Mouse (Mus musculus): ENCODE results near the gene Glipr1. TPM values are rescaled to one million over a fixed set of nuclear protein-coding genes. Genes with fewer than 3 reads are reported as not detected.

Gene Glipr1
- polyA plus RNA-seq, 1 experiment from 2014 or later: 3.3 TPM

GRCm38 (mm10) chr10:111977584-111977983 is 24.8 kb downstream of the Glipr1 start:
- WGBS: 33% methylated on average over 5 of the region's 5 CpGs
- Histone ChIP-seq H3K4me1 (ENCODE audit: control insufficient read depth, insufficient read depth, low read length) (peaks cover 9% of the 10 kb centered on the region), H3K9ac (ENCODE audit: low read length) (no peak overlapping the region), H3K4me2 (ENCODE audit: low read depth, low read length) (no peak overlapping the region), H3K36me3 (ENCODE audit: control insufficient read depth, insufficient read depth) (peaks cover 21% of the 10 kb centered on the region), H3K4me3 (ENCODE audit: low read length) (no peak overlapping the region), H3K27ac (ENCODE audit: low read length) (no peak overlapping the region), H3K27me3 (ENCODE audit: control insufficient read depth, insufficient read depth, low read length) (no peaks in the 10 kb centered on the region), H3K9me3 (replicated peaks; ENCODE audit: control insufficient read depth, low read length) (no peaks in the 10 kb centered on the region)
- ATAC-seq (replicated peaks; ENCODE audit: extremely low read depth, insufficient read depth, low FRiP score): no peak

DNA sequence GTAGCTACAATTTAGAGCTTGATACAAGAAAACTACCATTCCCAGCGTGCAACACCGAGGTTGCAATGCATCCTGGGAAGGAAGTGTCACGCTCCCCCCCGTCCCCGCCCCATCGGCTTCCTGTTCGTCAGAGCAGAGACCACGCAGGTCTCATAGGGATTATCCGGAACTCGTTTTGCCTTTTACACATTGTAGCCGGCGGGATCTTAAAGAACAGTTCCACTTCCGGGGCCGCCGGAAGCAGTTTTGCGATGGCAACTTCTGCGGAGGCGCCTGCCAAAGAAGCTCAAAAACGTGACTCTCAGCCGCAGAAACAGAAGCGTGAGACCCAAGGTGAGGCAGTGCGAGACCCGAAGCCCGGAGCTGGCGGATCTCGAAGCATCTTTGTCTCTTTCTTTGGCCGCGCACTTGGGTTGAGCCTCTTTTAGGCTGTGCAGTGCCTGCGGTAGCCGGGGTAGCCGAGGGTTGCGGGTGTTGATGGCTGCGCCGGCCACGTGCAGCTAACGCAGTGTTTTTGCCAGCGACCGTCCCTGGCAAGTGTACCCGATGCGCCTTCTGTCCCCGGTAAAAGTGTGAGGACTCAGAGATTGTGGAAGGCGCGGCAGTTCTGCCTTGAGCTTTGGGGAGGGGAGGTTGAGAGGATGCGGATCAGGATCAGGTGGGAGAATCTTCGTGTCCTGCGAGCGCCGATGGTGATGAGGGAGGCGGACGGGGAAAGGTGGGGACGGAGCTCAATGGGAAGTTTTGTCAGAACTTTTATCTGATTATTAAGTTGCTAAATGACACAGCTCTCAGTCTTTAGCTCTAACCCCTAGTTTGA is 29.7 kb downstream of the Glipr1 start, which contains the start of gene Krr1:
Gene Krr1 (plus strand): TSS at position 123 of the 820 bp plus-strand sequence.
- Histone ChIP-seq H3K36me3 (ENCODE audit: control insufficient read depth, insufficient read depth) (no peaks in the 10 kb centered on the region), H3K4me2 (ENCODE audit: low read depth, low read length) (peak within 1 kb of the TSS; percentile 99), H3K4me1 (ENCODE audit: control insufficient read depth, insufficient read depth, low read length) (peaks cover 9% of the 10 kb centered on the region), H3K9me3 (replicated peaks; ENCODE audit: control insufficient read depth, low read length) (no peaks in the 10 kb centered on the region), H3K27me3 (ENCODE audit: control insufficient read depth, insufficient read depth, low read length) (no peaks in the 10 kb centered on the region), H3K27ac (ENCODE audit: low read length) (peak within 1 kb of the TSS; percentile 80), H3K4me3 (ENCODE audit: low read length) (peak within 1 kb of the TSS; percentile 99), H3K9ac (ENCODE audit: low read length) (peak within 1 kb of the TSS; percentile 93)
- ATAC-seq (replicated peaks; ENCODE audit: extremely low read depth, insufficient read depth, low FRiP score): peak; percentile 98
- under 1% methylated on average over 51 of the region's 51 CpGs for WGBS

DNA sequence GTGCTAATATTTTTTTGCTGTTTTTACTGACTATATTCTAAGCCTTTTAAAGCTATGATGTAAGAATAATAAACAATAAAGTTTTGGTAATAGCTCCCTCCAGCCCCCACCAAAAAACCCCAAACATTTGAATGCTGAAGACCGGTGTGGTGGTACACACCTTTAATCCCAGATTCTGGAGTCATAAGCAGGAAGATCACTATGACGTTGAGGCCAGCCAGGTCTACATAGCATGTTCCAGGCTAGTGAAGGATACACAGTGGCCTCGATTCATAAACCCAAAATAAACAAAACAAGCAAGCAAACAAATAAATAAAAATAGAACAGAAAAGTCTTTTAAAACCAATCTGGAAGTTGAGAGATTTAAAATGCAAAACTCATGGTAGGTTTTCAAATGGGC is 30.5 kb downstream of the Glipr1 start:
- no peaks in the 10 kb centered on the region for H3K9me3 ChIP-seq (replicated peaks; ENCODE audit: control insufficient read depth, low read length)
- H3K4me3 ChIP-seq (ENCODE audit: low read length): no peak overlapping the region
- 81% methylated on average over 3 of the region's 3 CpGs for WGBS
- no peak overlapping the region for H3K27ac ChIP-seq (ENCODE audit: low read length)
- H3K4me2 ChIP-seq (ENCODE audit: low read depth, low read length): peak overlapping the region; percentile 47; the same call in 1 of the 2 replicates
- no peaks in the 10 kb centered on the region for H3K27me3 ChIP-seq (ENCODE audit: control insufficient read depth, insufficient read depth, low read length)
- no peaks in the 10 kb centered on the region for H3K36me3 ChIP-seq (ENCODE audit: control insufficient read depth, insufficient read depth)
- ATAC-seq (replicated peaks; ENCODE audit: extremely low read depth, insufficient read depth, low FRiP score): 0 out of 2 replicates have a peak, but pooled peaks have one; percentile 21
- no peak overlapping the region for H3K9ac ChIP-seq (ENCODE audit: low read length)
- H3K4me1 ChIP-seq (ENCODE audit: control insufficient read depth, insufficient read depth, low read length): peaks cover 9% of the 10 kb centered on the region

DNA sequence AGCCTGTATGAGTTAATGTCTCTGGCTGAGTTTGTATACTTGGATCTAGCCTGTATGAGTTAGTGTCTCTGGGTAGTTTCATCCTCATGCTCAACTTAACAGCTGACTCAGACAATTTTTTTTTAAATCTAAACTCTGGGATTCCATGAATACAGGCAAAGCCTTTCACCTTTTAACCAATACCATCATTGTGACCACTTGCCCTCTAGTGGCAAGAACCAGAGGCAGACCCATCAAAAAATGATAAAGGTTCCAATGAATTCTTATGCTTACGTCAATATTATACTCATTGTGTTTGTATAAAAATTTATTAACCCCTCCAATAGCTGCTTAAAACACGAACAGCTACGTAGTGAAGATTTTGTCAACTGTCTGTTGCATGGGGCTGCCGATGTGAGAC is 36.0 kb downstream of the Glipr1 start:
- ATAC-seq (replicated peaks; ENCODE audit: extremely low read depth, insufficient read depth, low FRiP score): no peak
- H3K4me1 ChIP-seq (ENCODE audit: control insufficient read depth, insufficient read depth, low read length): no peaks in the 10 kb centered on the region
- 49% methylated on average over 4 of the region's 4 CpGs for WGBS

GRCm38 (mm10) chr10:111960459-111960858 is 42.0 kb downstream of the Glipr1 start:
- 74% methylated on average over 6 of the region's 6 CpGs for WGBS
- no peak overlapping the region for H3K9ac ChIP-seq (ENCODE audit: low read length)
- no peak overlapping the region for H3K4me3 ChIP-seq (ENCODE audit: low read length)
- no peaks in the 10 kb centered on the region for H3K27me3 ChIP-seq (ENCODE audit: control insufficient read depth, insufficient read depth, low read length)
- H3K27ac ChIP-seq (ENCODE audit: low read length): no peak overlapping the region
- no peaks in the 10 kb centered on the region for H3K36me3 ChIP-seq (ENCODE audit: control insufficient read depth, insufficient read depth)
- ATAC-seq (replicated peaks; ENCODE audit: extremely low read depth, insufficient read depth, low FRiP score): no peak
- no peak overlapping the region for H3K4me2 ChIP-seq (ENCODE audit: low read depth, low read length)
- no peaks in the 10 kb centered on the region for H3K9me3 ChIP-seq (replicated peaks; ENCODE audit: control insufficient read depth, low read length)
- H3K4me1 ChIP-seq (ENCODE audit: control insufficient read depth, insufficient read depth, low read length): peaks cover 3% of the 10 kb centered on the region; the same call in 1 of the 2 replicates

More for the DNA sequence above, 36.0 kb downstream of the Glipr1 start:
- Histone ChIP-seq H3K4me3 (ENCODE audit: low read length) (no peak overlapping the region), H3K9me3 (replicated peaks; ENCODE audit: control insufficient read depth, low read length) (no peaks in the 10 kb centered on the region), H3K36me3 (ENCODE audit: control insufficient read depth, insufficient read depth) (no peaks in the 10 kb centered on the region), H3K27ac (ENCODE audit: low read length) (no peak overlapping the region), H3K4me2 (ENCODE audit: low read depth, low read length) (no peak overlapping the region), H3K27me3 (ENCODE audit: control insufficient read depth, insufficient read depth, low read length) (no peaks in the 10 kb centered on the region), H3K9ac (ENCODE audit: low read length) (no peak overlapping the region)

- WGBS: 53% methylated on average over 2 of the region's 2 CpGs
- no peaks in the 10 kb centered on the region for H3K36me3 ChIP-seq (ENCODE audit: control insufficient read depth, insufficient read depth)
- H3K27ac ChIP-seq (ENCODE audit: low read length): no peak overlapping the region
- no peak overlapping the region for H3K9ac ChIP-seq (ENCODE audit: low read length)
- H3K9me3 ChIP-seq (replicated peaks; ENCODE audit: control insufficient read depth, low read length): no peaks in the 10 kb centered on the region
- H3K4me3 ChIP-seq (ENCODE audit: low read length): no peak overlapping the region
- no peak for ATAC-seq (replicated peaks; ENCODE audit: extremely low read depth, insufficient read depth, low FRiP score)
- peaks cover 3% of the 10 kb centered on the region; the same call in 1 of the 2 replicates for H3K4me1 ChIP-seq (ENCODE audit: control insufficient read depth, insufficient read depth, low read length)
- no peak overlapping the region for H3K4me2 ChIP-seq (ENCODE audit: low read depth, low read length)
- no peaks in the 10 kb centered on the region for H3K27me3 ChIP-seq (ENCODE audit: control insufficient read depth, insufficient read depth, low read length)
Measured at GRCm38 (mm10) chr10:111959353-111959752, 43.1 kb downstream of the Glipr1 start.

DNA sequence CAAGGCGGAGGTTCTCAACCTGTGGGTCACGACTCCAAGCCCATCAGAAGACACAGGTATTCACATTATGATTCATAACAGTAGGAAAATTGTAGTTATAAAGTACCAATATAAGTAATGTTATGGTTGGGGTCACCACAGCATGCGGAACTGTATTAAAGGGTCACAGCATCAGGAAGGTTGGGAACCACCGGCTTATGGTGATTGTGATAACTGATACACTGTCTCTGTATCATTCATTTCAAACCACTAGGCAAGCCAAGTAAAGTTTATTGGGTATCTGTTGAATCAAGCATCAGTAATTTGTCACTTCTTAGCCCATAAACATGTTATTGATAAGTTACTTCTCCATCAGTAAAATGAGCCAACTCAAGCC is 44.4 kb downstream of the Glipr1 start:
- Histone ChIP-seq H3K4me3 (ENCODE audit: low read length) (no peak overlapping the region), H3K27me3 (ENCODE audit: control insufficient read depth, insufficient read depth, low read length) (no peaks in the 10 kb centered on the region), H3K4me2 (ENCODE audit: low read depth, low read length) (no peak overlapping the region), H3K27ac (ENCODE audit: low read length) (no peak overlapping the region), H3K4me1 (ENCODE audit: control insufficient read depth, insufficient read depth, low read length) (peaks cover 3% of the 10 kb centered on the region; the same call in 1 of the 2 replicates), H3K9me3 (replicated peaks; ENCODE audit: control insufficient read depth, low read length) (no peaks in the 10 kb centered on the region), H3K9ac (ENCODE audit: low read length) (no peak overlapping the region), H3K36me3 (ENCODE audit: control insufficient read depth, insufficient read depth) (no peaks in the 10 kb centered on the region)
- ATAC-seq (replicated peaks; ENCODE audit: extremely low read depth, insufficient read depth, low FRiP score): no peak
- 38% methylated on average over 4 of the region's 4 CpGs for WGBS

GRCm38 (mm10) chr10:111957271-111958045 is 45.0 kb downstream of the Glipr1 start:
- WGBS: 42% methylated on average over 10 of the region's 10 CpGs
- Histone ChIP-seq H3K36me3 (ENCODE audit: control insufficient read depth, insufficient read depth) (no peaks in the 10 kb centered on the region), H3K4me3 (ENCODE audit: low read length) (no peak overlapping the region), H3K4me1 (ENCODE audit: control insufficient read depth, insufficient read depth, low read length) (peaks cover 3% of the 10 kb centered on the region; the same call in 1 of the 2 replicates), H3K27ac (ENCODE audit: low read length) (no peak overlapping the region), H3K9me3 (replicated peaks; ENCODE audit: control insufficient read depth, low read length) (no peaks in the 10 kb centered on the region), H3K27me3 (ENCODE audit: control insufficient read depth, insufficient read depth, low read length) (no peaks in the 10 kb centered on the region), H3K9ac (ENCODE audit: low read length) (no peak overlapping the region), H3K4me2 (ENCODE audit: low read depth, low read length) (peak overlapping the region; percentile 31; the same call in 1 of the 2 replicates)
- ATAC-seq (replicated peaks; ENCODE audit: extremely low read depth, insufficient read depth, low FRiP score): peak; percentile 81

DNA sequence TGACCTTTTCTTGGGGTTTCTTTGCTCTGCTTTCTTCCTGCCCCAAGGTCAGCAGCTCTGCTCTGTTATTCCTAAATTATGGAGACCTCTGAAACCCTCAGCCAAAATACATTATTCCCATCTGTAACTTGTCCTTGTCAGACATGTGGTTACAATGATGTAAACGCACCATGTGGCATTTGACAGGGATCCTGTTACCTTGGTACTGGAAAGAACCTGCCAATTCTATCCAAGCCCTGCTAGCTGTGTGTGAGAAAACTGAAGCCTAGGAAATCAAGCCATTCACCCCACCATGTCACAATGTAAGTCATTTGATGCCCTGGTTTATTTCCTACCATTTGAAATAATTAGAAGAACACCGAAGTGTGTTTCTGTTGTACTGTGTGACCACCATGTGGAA is 46.6 kb downstream of the Glipr1 start:
- WGBS: 93% methylated on average over 2 of the region's 2 CpGs
- Histone ChIP-seq H3K9ac (ENCODE audit: low read length) (no peak overlapping the region), H3K4me3 (ENCODE audit: low read length) (no peak overlapping the region), H3K4me1 (ENCODE audit: control insufficient read depth, insufficient read depth, low read length) (peaks cover 3% of the 10 kb centered on the region; the same call in 1 of the 2 replicates), H3K9me3 (replicated peaks; ENCODE audit: control insufficient read depth, low read length) (no peaks in the 10 kb centered on the region), H3K36me3 (ENCODE audit: control insufficient read depth, insufficient read depth) (no peaks in the 10 kb centered on the region), H3K4me2 (ENCODE audit: low read depth, low read length) (no peak overlapping the region), H3K27ac (ENCODE audit: low read length) (no peak overlapping the region), H3K27me3 (ENCODE audit: control insufficient read depth, insufficient read depth, low read length) (no peaks in the 10 kb centered on the region)
- no peak for ATAC-seq (replicated peaks; ENCODE audit: extremely low read depth, insufficient read depth, low FRiP score)
